Mouse (Mus musculus): ENCODE measurements around the gene Gm20695.

The Gm20695 gene

DNA sequence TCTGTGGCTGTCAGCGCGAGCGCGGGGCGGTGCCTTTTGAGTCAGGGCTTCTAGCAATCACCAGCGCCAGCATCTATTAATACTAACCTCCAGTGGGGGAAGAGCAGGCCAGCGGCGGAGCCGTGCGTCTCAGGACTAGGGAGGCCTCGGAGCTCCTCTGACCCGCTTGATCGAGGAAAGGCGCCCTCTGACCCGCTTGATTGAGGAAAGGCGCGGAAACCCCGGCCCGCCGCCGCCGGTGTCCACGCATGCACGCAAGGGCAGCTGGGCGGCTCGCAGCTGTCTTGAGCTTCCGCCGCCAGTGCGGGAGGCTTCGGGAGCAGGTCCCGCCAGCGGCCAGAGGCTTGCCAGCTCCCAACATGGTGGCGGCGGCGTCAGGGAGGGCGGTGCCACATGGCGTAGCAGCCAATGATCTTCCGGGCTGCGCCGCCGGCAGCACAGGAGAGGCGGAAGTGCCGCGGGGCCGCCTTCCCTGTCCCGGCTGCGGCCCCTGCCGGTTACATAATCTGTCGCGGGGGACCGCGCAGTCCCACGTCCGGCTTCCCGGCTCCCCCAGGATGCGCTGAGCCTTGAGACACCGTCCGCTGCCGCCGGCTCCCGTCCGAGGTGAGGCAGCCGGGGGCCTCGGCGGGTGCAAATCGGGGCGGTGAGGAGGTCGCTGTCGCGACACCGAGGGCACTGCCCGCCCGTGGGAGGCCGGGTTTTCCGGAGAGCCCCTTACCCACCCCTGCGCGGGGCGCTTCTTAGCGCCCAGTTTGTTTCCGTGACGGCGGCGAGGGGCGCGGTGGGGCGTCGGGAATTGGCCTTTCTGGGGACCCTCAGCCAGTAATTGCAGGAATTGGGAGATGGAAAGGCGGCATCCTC is at the start of gene Gm20695, which contains the start of gene Zfp597:
Gene Gm20695, plus strand, starts transcription at position 448 of the 864 bp plus-strand sequence.
Gene Zfp597, minus strand, starts transcription at position 361 of the 864 bp plus-strand sequence.
- in situ Hi-C loops (cut with MboI; ENCODE audit: unreplicated experiment in 2 of 2): loop anchor here in 1 of 2 experiments (5.0 kb wide), 1 partner anchor 142 kb away; the partner anchor contains the start of gene Zfp263

- in situ Hi-C loops (cut with MboI; ENCODE audit: unreplicated experiment in 2 of 2): loop anchor here (5.0 kb wide), 3 partner anchors 167 to 457 kb away; partner anchors contain the start of gene Slx4 (in 2 of the 2)
Observed at GRCm38 (mm10) chr16:3835461-3835860, 49.0 kb upstream of the Gm20695 start.

GRCm38 (mm10) chr16:3839157-3839885 is 45.1 kb upstream of the Gm20695 start:
- in situ Hi-C loops (cut with MboI; ENCODE audit: unreplicated experiment in 2 of 2): loop anchor here (5.0 kb wide), 3 partner anchors 163 to 453 kb away; partner anchors contain the start of gene Slx4 (in 2 of the 2)

DNA sequence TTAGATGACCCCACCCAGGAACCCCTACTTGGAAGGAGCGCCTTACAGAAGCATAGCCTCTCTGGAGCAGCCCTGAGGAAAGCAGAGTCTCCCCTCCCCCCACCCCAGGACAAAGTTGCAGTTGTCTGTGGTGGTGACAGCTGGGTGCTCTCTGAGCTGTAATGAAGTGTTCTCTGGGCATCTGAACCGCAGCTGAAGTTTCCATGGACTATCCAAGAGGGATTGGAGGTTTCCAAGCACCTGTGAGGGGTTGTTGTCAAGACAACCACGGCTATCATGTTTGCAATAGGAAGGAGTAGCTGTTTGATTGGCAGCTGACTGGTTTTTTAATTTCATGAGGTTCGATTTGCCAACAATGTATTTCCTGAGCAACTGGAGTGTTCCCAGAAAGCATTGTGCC is 41.5 kb upstream of the Gm20695 start:
- in situ Hi-C loops (cut with MboI; ENCODE audit: unreplicated experiment in 2 of 2): loop anchor here (5.0 to 10.0 kb wide), 4 partner anchors 98 to 372 kb away; partner anchors contain the start of genes Crebbp (in 2 of the 2) and Zfp263 (in 1 of the 2)

DNA sequence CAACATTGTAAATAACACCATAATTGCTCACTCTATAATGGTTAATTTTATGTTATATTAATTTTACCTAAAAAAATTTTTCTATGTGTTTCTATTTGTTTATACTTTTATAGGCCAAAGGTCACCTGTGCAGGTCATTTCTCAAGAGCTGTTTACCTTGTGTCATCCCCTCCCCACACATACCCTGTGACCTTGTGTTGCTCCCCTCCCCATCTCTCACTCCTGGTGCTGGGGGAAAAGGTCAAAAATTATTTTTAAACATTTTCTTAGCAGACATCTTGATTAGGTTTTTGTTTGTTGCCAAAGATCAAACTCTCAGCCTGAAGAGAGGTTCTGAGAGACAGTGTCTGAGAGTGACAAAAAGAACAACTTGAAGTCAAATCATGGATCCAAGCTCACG is 40.7 kb upstream of the Gm20695 start:
- in situ Hi-C loops (cut with MboI; ENCODE audit: unreplicated experiment in 2 of 2): loop anchor here (5.0 to 10.0 kb wide), 4 partner anchors 99 to 371 kb away; partner anchors contain the start of genes Crebbp (in 2 of the 2) and Zfp263 (in 1 of the 2)

- in situ Hi-C loops (cut with MboI; ENCODE audit: unreplicated experiment in 2 of 2): loop anchor here (10.0 kb wide), 3 partner anchors 102 to 368 kb away; partner anchors contain the start of genes Crebbp (in 1 of the 2) and Zfp263 (in 1 of the 2)
Observed at GRCm38 (mm10) chr16:3846711-3847518, 37.5 kb upstream of the Gm20695 start, which contains the start of gene Zfp174. TSS of gene Zfp174 (plus strand) at chr16:3847268.

GRCm38 (mm10) chr16:3847871-3848270 is 36.6 kb upstream of the Gm20695 start:
- in situ Hi-C loops (cut with MboI; ENCODE audit: unreplicated experiment in 2 of 2): loop anchor here (10.0 kb wide), 3 partner anchors 103 to 367 kb away; partner anchors contain the start of genes Crebbp (in 1 of the 2) and Zfp263 (in 1 of the 2)

DNA sequence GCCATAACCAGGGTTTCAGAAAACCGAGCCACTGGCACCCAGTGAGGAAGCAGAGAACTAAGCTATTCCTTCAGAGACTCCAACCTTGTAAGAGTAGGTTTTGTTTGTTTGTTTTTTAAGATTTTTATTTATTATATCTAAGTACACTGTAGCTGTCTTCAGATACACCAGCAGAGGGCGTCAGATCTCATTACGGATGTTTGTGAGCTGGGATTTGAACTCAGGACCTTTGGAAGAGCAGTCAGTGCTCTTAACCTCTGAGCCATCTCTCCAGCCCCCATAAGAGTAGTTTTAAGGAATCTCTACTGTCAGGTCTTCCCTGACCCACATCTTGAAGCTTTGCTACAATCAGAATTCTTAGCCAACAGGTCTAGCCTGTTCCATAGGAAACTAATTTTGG is 36.0 kb upstream of the Gm20695 start:
- in situ Hi-C loops (cut with MboI; ENCODE audit: unreplicated experiment in 2 of 2): loop anchor here (10.0 kb wide), 3 partner anchors 104 to 366 kb away; partner anchors contain the start of genes Crebbp (in 1 of the 2) and Zfp263 (in 1 of the 2)

DNA sequence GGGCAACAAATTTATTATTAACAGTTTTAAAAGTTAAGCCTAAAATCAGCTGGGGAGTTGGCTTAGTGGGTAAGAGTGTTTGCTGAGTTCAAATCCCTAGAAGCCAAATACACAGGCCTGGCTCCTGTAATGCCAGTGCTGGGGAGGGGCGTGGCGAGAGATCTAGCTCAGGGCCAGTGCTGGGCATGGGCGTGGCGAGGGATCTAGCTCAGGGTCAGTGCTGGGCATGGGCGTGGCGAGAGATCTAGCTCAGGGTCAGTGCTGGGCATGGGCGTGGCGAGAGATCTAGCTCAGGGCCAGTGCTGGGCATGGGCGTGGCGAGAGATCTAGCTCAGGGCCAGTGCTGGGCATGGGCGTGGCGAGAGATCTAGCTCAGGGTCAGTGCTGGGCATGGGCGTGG is 33.1 kb upstream of the Gm20695 start:
- in situ Hi-C loops (cut with MboI; ENCODE audit: unreplicated experiment in 2 of 2): loop anchor here in 1 of 2 experiments (5.0 kb wide), 1 partner anchor 51 kb away; no protein-coding TSS in a partner anchor

DNA sequence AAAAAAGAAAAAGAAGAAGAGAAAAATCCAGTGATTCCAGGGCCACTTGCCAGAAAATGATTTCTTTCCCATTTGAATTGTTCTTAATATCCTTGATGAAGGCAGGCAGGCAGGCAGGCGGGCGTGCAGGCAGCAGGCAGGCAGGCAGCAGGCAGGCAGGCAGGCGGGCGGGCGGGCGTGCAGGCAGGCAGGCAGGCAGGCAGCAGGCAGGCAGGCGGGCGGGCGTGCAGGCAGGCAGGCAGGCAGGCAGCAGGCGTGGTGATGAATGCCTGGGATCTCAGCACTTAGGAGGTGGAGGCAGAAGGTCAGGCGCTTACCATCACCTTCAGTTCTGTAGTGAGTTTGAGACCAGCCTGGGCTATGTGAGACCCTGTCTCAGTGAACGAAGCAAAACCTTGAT is 31.9 kb upstream of the Gm20695 start:
- in situ Hi-C loops (cut with MboI; ENCODE audit: unreplicated experiment in 2 of 2): loop anchor here in 1 of 2 experiments (5.0 kb wide), 1 partner anchor 50 kb away; no protein-coding TSS in a partner anchor

DNA sequence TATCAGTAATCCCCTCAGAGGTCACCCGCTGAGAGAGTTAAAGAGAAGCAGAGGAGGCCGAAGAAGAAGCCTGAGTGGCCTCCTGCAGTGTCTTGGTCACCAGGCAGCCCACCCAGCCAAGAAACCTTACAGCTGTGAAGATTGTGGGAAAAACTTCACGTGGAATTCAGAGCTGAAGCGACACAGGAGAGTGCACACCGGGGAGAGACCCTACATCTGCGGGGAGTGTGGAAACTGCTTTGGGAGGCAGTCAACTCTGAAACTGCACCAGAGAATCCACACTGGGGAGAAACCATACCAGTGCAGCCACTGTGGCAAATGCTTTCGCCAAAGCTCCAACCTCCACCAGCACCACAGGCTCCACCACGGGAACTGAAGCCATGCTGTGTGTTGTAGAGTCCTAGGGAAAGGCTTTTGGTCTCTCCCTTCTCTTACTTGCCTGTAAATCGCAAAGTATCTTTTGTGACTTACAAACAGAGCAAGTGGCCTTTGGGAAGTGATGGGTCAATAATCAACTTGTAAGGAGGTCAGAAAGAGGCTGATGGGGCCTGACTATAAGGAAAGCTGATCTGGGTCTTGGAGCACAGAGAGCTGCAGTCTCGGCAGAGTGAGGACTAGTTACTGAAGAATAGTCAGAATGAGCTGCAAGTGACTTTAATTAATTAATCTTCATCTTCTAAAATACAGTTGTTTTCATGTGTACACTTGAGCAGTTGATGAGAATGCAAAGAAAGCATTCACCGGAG is 29.8 kb upstream of the Gm20695 start:
- in situ Hi-C loops (cut with MboI; ENCODE audit: unreplicated experiment in 2 of 2): loop anchor here in 1 of 2 experiments (5.0 kb wide), 1 partner anchor 48 kb away; no protein-coding TSS in a partner anchor

DNA sequence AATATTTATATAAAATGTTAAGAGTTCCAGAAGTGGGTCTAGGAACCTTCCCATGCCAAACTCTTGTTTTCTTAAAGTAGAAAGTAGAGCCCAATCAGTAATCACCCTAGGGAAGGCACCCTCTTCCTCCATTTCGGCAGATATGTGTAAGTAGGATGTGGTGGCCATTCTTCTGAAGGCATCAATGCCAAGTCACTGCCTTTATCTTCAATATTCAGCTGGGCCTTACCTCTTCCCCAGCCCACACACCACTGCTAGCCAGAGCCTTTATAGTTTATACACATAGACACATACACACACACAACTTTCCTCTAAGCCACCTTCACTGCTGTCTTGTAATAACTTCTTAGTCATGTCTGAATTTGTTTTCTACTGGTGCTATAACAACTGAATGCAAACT is 28.7 kb upstream of the Gm20695 start:
- in situ Hi-C loops (cut with MboI; ENCODE audit: unreplicated experiment in 2 of 2): no loop called here

- in situ Hi-C loops (cut with MboI; ENCODE audit: unreplicated experiment in 2 of 2): no loop called here
Observed at GRCm38 (mm10) chr16:3859254-3859653, 25.2 kb upstream of the Gm20695 start.

DNA sequence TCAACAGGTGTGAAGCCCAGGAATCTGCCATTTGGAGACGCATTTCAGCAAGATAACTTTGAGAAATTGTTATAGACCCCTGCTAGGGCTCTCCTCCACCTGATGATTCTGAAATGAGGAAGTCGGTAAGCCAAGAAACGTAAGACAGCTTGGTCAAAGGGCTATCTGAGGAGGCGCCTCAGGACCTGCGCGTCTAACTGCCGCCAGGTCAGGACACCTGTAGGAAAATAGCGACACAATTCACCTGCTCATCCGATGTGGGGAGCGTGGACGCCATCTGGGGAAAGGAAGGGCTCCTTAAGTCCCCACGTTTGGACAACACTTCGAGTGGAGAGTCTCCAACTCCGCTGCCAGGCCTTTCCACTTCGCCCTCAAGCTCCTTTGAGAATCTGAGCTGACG is 12.6 kb upstream of the Gm20695 start:
- in situ Hi-C loops (cut with MboI; ENCODE audit: unreplicated experiment in 2 of 2): no loop called here

GRCm38 (mm10) chr16:3872216-3873047 is 12.0 kb upstream of the Gm20695 start, which contains the start of gene Naa60:
TSS of gene Naa60 (plus strand) at chr16:3872375.
- in situ Hi-C loops (cut with MboI; ENCODE audit: unreplicated experiment in 2 of 2): no loop called here

DNA sequence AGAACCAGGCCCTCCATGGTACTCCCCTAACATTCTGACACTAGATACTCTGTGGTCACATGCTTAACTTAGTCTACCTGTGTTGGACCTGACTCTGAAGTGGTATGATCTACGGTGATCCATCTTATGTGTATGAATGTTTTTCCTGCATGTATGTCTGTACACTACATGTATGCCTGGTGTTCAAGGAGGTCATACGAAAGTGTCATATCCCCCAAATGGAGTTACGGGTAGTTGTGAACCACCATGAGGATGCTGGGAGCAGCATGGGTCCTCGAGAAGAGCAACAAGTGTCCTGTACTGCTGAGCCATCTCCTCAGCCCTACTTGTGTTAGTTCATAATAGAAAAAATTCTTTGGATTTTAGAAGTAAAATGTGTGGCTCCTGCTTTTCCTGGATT is 8.1 kb upstream of the Gm20695 start:
- in situ Hi-C loops (cut with MboI; ENCODE audit: unreplicated experiment in 2 of 2): no loop called here

- in situ Hi-C loops (cut with MboI; ENCODE audit: unreplicated experiment in 2 of 2): loop anchor here in 1 of 2 experiments (5.0 kb wide), 1 partner anchor 143 kb away; the partner anchor contains the start of gene Zfp263
Observed at GRCm38 (mm10) chr16:3885065-3885670, 720 bp downstream of the Gm20695 start.
